Mouse (Mus musculus) frontal cortex, postnatal 36 days (tissue): ENCODE measurements around the gene Reep6.

Source experiments
- DNase-seq, 2 experiments: peaks; one replicate each; pipeline ENCODE4 v3.0.0; 2022; ENCODE audit warnings: low spot score in 2 of 2

The Reep6 gene

GRCm38 (mm10) chr10:80301256-80302081 is 28.3 kb upstream of the Reep6 start:
- no peak for DNase-seq

DNA sequence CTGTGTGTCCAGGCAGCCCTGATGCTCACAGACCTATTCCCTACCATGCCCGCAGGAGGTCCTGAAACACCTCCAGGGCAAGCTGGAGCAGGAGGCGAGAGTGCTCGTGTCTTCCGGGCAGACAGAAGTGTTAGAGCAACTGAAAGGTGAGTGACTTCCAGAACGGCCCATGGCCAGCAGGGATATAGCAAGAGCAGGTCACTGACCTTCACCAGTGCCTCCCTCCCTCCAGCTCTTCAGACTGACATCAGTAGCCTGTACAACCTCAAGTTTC is 27.7 kb upstream of the Reep6 start:
- DNase-seq, result no peak

DNA sequence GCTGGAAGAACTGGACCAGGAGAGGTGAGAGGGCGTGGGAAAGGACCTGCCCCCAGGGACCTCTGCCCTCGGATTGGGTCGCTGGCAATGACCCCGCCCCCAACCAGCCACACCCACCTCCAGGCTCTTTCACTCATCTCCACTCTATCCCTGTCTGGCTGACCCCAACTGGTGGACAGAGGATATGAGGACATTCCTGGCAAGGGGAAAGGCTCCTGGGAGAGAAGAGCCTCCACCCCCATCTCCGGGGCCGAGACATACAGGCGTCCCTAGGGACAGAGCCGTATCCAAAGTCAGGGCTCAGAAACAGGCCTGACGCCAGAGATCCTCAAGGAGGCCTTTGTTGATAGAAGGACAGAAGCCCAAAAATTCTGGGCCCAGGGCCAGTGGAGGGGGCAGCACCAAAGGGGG is 27.3 kb upstream of the Reep6 start:
- DNase-seq, result peak in 1 of 2 experiments; percentile 59

GRCm38 (mm10) chr10:80304458-80304857 is 25.3 kb upstream of the Reep6 start:
- no peak for DNase-seq

- DNase-seq, result no peak
Measured at GRCm38 (mm10) chr10:80304862-80305261, 24.9 kb upstream of the Reep6 start.

DNA sequence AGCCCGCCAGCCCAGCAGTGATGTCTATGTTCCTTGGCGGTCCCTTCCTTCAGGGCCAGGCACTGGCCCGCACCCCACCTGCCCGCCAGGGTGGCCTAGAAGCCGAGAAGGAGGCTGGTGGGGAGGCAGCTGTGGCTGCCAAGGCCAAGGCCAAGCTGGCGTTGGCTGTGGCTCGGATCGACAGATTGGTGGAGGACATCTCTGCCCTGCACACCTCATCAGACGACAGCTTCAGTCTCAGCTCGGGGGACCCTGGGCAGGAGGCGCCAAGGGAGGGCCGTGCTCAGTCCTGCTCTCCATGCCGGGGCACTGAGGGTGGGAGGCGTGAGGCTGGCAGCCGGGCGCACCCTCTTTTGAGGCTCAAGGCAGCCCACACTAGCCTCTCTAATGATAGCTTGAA is 18.2 kb upstream of the Reep6 start:
- no peak for DNase-seq

DNA sequence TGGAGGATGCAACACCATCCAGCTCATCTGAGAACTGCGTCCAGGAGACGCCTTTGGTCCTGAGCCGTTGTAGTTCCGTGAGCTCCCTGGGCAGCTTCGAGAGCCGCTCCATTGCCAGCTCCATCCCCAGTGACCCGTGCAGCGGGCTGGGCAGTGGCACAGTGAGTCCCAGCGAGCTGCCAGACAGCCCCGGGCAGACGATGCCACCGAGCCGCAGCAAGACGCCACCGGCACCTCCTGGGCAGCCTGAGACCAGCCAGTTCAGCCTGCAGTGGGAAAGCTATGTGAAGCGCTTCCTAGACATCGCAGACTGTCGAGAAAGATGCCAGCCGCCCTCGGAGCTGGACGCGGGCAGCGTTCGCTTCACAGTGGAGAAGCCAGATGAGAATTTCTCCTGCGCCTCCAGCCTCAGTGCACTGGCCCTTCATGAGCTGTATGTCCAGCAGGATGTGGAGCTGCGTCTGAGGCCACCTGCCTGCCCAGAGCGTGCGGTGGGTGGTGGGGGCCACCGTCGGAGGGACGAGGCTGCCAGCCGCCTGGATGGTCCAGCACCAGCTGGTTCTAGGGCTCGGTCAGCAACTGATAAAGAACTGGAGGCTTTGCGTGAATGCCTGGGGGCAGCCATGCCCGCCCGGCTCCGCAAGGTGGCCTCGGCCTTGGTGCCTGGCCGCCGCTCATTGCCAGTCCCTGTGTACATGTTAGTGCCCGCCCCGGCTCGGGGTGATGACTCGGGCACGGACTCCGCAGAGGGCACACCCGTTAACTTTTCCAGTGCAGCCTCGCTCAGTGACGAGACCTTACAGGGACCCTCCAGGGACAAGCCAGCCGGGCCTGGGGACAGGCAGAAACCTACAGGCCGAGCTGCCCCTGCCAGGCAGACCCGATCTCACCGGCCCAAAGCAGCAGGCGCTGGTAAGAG is 16.9 kb upstream of the Reep6 start:
- no peak for DNase-seq

- DNase-seq, result no peak
Measured at GRCm38 (mm10) chr10:80313627-80314201, 16.0 kb upstream of the Reep6 start.

- DNase-seq, result no peak
Measured at GRCm38 (mm10) chr10:80314494-80315001, 15.2 kb upstream of the Reep6 start.

GRCm38 (mm10) chr10:80315315-80315714 is 14.4 kb upstream of the Reep6 start:
- DNase-seq, result no peak

GRCm38 (mm10) chr10:80316359-80316781 is 13.4 kb upstream of the Reep6 start:
- DNase-seq, result no peak

GRCm38 (mm10) chr10:80317011-80317410 is 12.7 kb upstream of the Reep6 start:
- DNase-seq, result no peak

DNA sequence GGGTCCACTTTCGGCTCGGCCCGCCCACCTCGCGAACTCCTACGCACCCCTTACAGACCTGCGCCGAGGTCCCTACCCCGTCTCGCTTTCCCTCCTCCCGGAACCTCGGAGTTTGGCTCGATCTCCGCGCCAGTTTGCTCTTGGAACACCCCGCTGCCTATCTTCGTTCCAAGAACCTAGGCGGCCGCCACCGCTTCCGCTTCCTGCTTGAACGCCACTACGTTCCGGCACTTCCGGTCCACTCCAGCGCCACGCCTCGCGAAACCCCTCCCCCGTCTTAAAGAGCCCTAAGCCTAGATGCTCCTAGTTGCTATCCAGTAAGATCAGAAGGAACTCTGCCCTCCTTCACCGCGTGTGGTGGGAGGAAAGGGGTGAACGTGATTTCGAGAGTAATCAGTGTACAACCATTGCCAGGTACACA is 9.4 kb upstream of the Reep6 start, which contains the start of gene 2310011J03Rik:
TSS of gene 2310011J03Rik (minus strand) at position 198 of the 421 bp plus-strand sequence.
- peak; percentile 89 to 95 for DNase-seq

GRCm38 (mm10) chr10:80321014-80321669 is 8.6 kb upstream of the Reep6 start:
- no peak for DNase-seq

- DNase-seq, result no peak
Measured at GRCm38 (mm10) chr10:80321670-80322581, 7.8 kb upstream of the Reep6 start.

DNA sequence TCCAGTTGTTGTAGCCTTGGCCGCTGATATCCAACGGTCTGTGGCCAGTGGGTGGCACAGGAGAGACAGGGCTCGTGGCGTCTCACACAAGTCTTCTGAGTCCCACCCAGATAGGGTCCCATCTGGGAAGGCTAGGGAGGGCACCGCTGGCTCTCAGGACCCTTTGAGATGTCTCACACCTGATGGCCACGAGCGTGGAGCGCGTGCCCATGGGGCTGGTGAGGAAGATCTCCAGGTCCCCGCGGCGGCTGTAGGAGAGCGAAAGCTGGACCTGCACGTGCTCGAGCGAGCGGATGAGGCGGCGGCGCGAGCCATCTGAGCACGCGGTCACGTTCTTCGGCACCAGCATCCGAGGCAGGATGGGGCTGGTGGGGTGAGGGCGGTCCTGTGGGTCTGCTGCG is 6.9 kb upstream of the Reep6 start:
- no peak for DNase-seq

- no peak for DNase-seq
Measured at GRCm38 (mm10) chr10:80323261-80324119, 6.3 kb upstream of the Reep6 start.

DNA sequence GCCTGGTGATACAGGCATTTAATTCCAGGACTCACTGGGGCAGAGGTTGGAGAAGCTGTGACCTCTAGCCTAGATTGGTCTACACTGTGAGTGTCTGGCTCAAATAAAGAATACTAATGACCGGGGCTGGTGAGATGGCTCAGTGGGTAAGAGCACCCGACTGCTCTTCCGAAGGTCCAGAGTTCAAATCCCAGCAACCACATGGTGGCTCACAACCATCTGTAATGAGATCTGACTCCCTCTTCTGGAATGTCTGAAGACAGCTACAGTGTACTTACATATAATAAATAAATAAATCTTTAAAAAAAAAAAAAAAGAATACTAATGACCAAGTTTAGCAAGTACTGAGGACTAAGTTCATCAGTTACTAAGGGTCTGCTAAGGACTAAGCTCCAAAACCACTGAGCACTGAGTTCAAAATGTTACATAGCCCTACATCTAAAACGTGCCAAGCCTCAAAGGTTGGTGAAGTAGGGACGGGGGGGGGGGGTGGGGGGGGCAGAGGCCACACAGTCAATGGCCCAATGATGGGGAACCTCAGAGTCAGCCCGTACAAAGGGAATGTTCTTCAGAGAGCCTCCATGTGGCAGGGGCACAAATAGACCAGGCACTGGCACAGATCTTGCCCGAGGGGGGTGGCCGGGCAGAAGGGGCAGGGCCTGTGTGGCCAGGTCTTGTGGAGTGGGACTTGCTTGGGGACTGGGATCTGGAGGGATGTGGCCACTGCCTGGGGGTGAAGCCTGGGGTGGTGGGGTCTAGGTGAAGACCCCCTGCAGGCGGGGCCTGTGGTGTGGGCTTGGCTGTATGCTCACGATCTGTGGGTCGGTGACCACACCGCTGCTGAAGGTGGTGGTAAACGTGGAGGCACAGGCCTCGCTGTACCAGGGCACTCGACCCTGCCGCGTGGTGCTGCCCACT is 5.4 kb upstream of the Reep6 start:
- DNase-seq, result no peak

- DNase-seq, result no peak
Measured at GRCm38 (mm10) chr10:80325045-80325444, 4.7 kb upstream of the Reep6 start.
